Mouse (Mus musculus) lung, embryonic 14.5 days (tissue): ENCODE data around the gene Gpr137. TPM values are rescaled to one million over a fixed set of nuclear protein-coding genes. Genes with fewer than 3 reads are reported as not detected.
A peak's percentile ranks its signal among the peaks of the same experiment; 100 is the strongest.
"Not testable (repeated sequence)": the region's sequence is repeated elsewhere in the genome, so short reads cannot be mapped to it uniquely, and the experiment has no call there.

ENCODE experiments used
- ATAC-seq: fragments of 200-750 bp; cut with Nextera tagmentation; 2 replicates; pipeline ENCODE4 v1.8.0; 2017; ENCODE audit warnings: mild to moderate bottlenecking, moderate TSS enrichment, moderate library complexity; ENCODE audit not compliant: insufficient read depth
- DNase-seq: peaks from one replicate; pipeline ENCODE4 v3.0.0-alpha.2; 2015
- H3K27ac ChIP-seq: fragments of 300-500 bp; sonication (generic); 2 replicates; pipeline ENCODE4 v1.5.1; 2014; ENCODE audit warnings: low read depth, mild to moderate bottlenecking, moderate library complexity
- H3K27me3 ChIP-seq: fragments of 300-500 bp; sonication (generic); 2 replicates; pipeline ENCODE4 v1.6.1; 2014; ENCODE audit warnings: low read length, control low read depth; ENCODE audit not compliant: insufficient read depth
- H3K36me3 ChIP-seq: fragments of 300-500 bp; sonication (generic); 2 replicates; pipeline ENCODE4 v1.6.1; 2014; ENCODE audit warnings: control low read depth; ENCODE audit not compliant: insufficient read depth
- H3K4me1 ChIP-seq: fragments of 300-500 bp; sonication (generic); 2 replicates; pipeline ENCODE4 v1.6.1; 2014; ENCODE audit warnings: antibody characterized with exemption, control low read depth; ENCODE audit not compliant: insufficient read depth
- H3K4me2 ChIP-seq: fragments of 300-500 bp; sonication (generic); 2 replicates; pipeline ENCODE4 v1.6.1; 2014; ENCODE audit warnings: mild to moderate bottlenecking
- H3K4me3 ChIP-seq: fragments of 300-500 bp; sonication (generic); 2 replicates; pipeline ENCODE4 v1.5.1; 2014; ENCODE audit warnings: low read depth, low read length
- H3K9ac ChIP-seq: fragments of 300-500 bp; sonication (generic); 2 replicates; pipeline ENCODE4 v1.6.1; 2014
- H3K9me3 ChIP-seq: fragments of 300-500 bp; sonication (generic); 2 replicates; pipeline ENCODE4 v1.6.1; 2016; ENCODE audit warnings: low read depth, low read length, control low read depth
- CTCF ChIP-seq: IDR thresholded peaks from 2 replicates; pipeline ENCODE4 v1.5.1; 2016; ENCODE audit warnings: antibody characterized with exemption, low read depth
- WGBS: fragments of 180-500 bp; shearing (Covaris S2); extraction: QIAGEN DNeasy Blood & Tissue Kit; methylation state at CpG from one replicate; pipeline ENCODE4 v1.1.7; 2014; 5-methylcytosine and 5-hydroxymethylcytosine counted together
- polyA plus RNA-seq: library from polyadenylated mRNA; unstranded; fragments of >200 nt; fragmentation: Nextera tagmentation; extraction: Ambion mirVana; gene quantifications from 2 replicates; pipeline ENCODE4 v1.2.1, GENCODE M21; 2014

Gpr137 gene
- polyA plus RNA-seq, result 21.8 and 23.5 TPM in 2 replicates

DNA sequence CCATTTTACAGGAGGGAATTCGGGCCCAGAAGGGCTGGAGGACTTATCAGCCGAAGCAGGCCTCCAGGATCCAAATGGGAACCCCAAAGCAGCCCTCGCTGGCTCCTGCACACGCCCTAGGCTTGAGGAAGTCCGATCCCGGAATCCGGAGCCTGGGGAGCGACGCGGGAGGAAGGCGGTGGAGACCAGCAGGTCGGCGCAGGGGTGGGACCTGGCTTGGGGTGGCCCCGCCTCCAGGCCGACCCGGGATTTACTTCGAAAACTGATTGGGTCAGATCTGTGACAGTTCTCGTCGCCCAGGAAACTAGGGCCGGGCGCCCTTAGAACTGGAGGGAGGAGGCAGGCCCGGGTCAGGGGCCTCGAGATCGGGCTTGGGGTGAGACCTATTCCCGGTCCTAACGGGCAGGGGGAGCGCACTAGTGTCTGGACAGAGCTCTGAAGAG, at the start of gene Gpr137:
Gene Gpr137, minus strand, starts transcription at position 232 of the 443 bp plus-strand sequence.
- ATAC-seq (peak; percentile 92), DNase-seq (peak; percentile 96)
- peak within 1 kb of the TSS; percentile 97 for H3K27ac ChIP-seq
- H3K27me3 ChIP-seq, result no peaks in the 10 kb centered on the region
- H3K36me3 ChIP-seq, result 0 out of 2 replicates have a peak, but pooled peaks cover 4% of the 10 kb centered on the region
- peak within 1 kb of the TSS; percentile 98 for H3K4me2 ChIP-seq
- H3K9me3 ChIP-seq, result no peaks in the 10 kb centered on the region
- under 1% methylated on average over 27 of the region's 27 CpGs for WGBS
- peak within 1 kb of the TSS; percentile 72 for H3K9ac ChIP-seq
- H3K4me1 ChIP-seq, result peaks cover 9% of the 10 kb centered on the region
- no peak for TF ChIP-seq CTCF
- H3K4me3 ChIP-seq, result peak within 1 kb of the TSS; percentile 80

DNA sequence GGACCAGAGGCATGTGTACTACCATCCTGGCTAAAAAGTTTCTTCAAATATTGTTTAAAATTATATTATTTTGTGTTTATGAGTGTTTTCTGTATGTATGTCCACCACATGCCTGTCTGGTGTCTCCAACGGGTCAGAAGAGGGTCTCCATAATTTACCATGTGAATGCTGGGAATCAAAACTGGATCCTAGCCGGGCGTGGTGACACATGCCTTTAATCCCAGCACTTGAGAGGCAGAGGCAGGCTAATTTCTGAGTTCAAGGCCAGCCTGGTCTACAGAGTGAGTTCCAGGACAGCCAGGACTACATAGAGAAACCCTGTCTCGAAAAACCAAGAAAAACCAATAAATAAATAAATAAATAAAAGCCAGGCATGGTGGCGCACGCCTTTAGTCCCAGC, 48.9 kb upstream of the Gpr137 start:
- not testable (repeated sequence) for H3K4me2 ChIP-seq
- 90% methylated on average over 6 of the region's 6 CpGs for WGBS

GRCm38 (mm10) chr19:6990712-6991111, 48.4 kb upstream of the Gpr137 start:
- 0 out of 2 replicates have a peak, but pooled peaks cover 2% of the 10 kb centered on the region for H3K36me3 ChIP-seq
- H3K4me1 ChIP-seq, result peaks cover 12% of the 10 kb centered on the region
- H3K4me3 ChIP-seq, result no peak overlapping the region
- no peak for TF ChIP-seq CTCF
- no peak overlapping the region; the same call in 1 of the 2 replicates for H3K9ac ChIP-seq
- 87% methylated on average over 6 of the region's 6 CpGs for WGBS
- 0 out of 2 replicates have a peak, but pooled peaks cover 2% of the 10 kb centered on the region for H3K27me3 ChIP-seq
- H3K4me2 ChIP-seq, result no peak overlapping the region
- DNase-seq, result no peak
- no peaks in the 10 kb centered on the region for H3K9me3 ChIP-seq
- H3K27ac ChIP-seq, result no peak overlapping the region
- no peak for ATAC-seq

More for the DNA sequence above, 48.9 kb upstream of the Gpr137 start:
- H3K9ac ChIP-seq, H3K27me3 ChIP-seq, H3K36me3 ChIP-seq, H3K4me3 ChIP-seq, H3K27ac ChIP-seq, DNase-seq, H3K9me3 ChIP-seq, ATAC-seq: not testable (repeated sequence)
- peaks cover 12% of the 10 kb centered on the region for H3K4me1 ChIP-seq

DNA sequence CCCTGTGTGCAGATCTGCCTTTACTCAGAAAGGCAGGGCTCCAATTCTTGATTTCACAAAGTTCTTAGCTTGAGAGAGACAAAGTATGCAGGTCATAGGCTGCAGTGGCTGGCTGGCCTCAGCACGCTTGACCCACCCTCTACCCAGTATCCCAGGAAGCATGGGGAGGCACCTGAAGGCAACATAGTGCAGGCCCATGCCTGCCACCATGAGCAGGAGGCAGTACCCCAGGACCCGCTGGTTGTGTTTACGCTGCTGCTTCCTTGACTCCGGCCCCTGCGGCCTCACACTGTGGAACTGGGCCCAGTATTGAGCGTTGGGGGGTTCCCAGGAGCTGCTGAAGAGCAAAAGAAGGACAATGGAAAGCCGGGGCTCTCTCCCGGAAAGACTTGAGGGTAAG, 47.0 kb upstream of the Gpr137 start:
- H3K4me1 ChIP-seq, result peaks cover 5% of the 10 kb centered on the region
- H3K27ac ChIP-seq, result no peak overlapping the region
- peaks cover 14% of the 10 kb centered on the region for H3K36me3 ChIP-seq
- no peak for TF ChIP-seq CTCF
- no peak overlapping the region for H3K4me2 ChIP-seq
- H3K9ac ChIP-seq, result no peak overlapping the region
- no peaks in the 10 kb centered on the region for H3K9me3 ChIP-seq
- ATAC-seq, result no peak
- no peak for DNase-seq
- H3K4me3 ChIP-seq, result no peak overlapping the region
- 0 out of 2 replicates have a peak, but pooled peaks cover 2% of the 10 kb centered on the region for H3K27me3 ChIP-seq
- WGBS, result 79% methylated on average over 8 of the region's 8 CpGs

DNA sequence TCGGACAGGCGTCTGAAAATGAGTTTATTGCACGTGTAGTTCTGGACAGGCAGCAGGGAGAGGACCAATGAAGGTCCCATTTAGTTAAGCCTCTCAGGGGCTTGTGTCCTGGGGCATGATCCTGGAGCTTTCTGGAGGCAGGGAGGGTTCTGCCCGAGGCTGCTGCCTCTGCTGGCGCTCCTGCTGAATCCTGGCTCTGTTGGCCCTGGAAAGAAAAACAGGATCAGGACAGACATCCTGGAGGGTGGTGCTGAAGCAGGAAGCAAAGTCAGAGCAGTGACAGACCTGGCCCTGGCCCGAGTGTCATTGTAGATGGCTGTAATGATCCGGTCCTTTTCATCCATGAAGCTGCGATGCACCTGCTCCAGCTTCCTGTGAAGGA, 45.6 kb upstream of the Gpr137 start:
- H3K4me2 ChIP-seq, result peak overlapping the region; percentile 82
- H3K4me3 ChIP-seq, result peak overlapping the region; percentile 85
- ATAC-seq (no peak), DNase-seq (no peak)
- 6% methylated on average over 8 of the region's 8 CpGs for WGBS
- no peak for TF ChIP-seq CTCF
- H3K4me1 ChIP-seq, result peaks cover 2% of the 10 kb centered on the region
- peaks cover 24% of the 10 kb centered on the region for H3K36me3 ChIP-seq
- H3K27ac ChIP-seq, result peak overlapping the region; percentile 83
- H3K27me3 ChIP-seq, result 0 out of 2 replicates have a peak, but pooled peaks cover 2% of the 10 kb centered on the region
- H3K9me3 ChIP-seq, result no peaks in the 10 kb centered on the region
- peak overlapping the region; percentile 83 for H3K9ac ChIP-seq

GRCm38 (mm10) chr19:6987061-6987903, 45.0 kb upstream of the Gpr137 start, which contains the start of gene Vegfb:
TSS of gene Vegfb (minus strand) at chr19:6987651.
- ATAC-seq (peak; percentile 57), DNase-seq (peak; percentile 71)
- H3K27ac ChIP-seq, result peak within 1 kb of the TSS; percentile 83
- peak within 1 kb of the TSS; percentile 83 for H3K9ac ChIP-seq
- no peak for TF ChIP-seq CTCF
- peak within 1 kb of the TSS; percentile 85 for H3K4me3 ChIP-seq
- under 1% methylated on average over 72 of the region's 85 CpGs for WGBS
- no peaks in the 10 kb centered on the region; the same call in 1 of the 2 replicates for H3K4me1 ChIP-seq
- H3K4me2 ChIP-seq, result peak within 1 kb of the TSS; percentile 82
- H3K9me3 ChIP-seq, result no peaks in the 10 kb centered on the region
- peaks cover 27% of the 10 kb centered on the region for H3K36me3 ChIP-seq
- H3K27me3 ChIP-seq, result 0 out of 2 replicates have a peak, but pooled peaks cover 2% of the 10 kb centered on the region

GRCm38 (mm10) chr19:6985951-6986708, 43.9 kb upstream of the Gpr137 start:
- H3K9me3 ChIP-seq, result no peaks in the 10 kb centered on the region
- TF ChIP-seq CTCF, result no peak
- DNase-seq (no peak), ATAC-seq (no peak)
- peaks cover under 1% of the 10 kb centered on the region for H3K4me1 ChIP-seq
- H3K4me2 ChIP-seq, result peak overlapping the region; percentile 82
- peak overlapping the region; percentile 83 for H3K9ac ChIP-seq
- H3K36me3 ChIP-seq, result peaks cover 33% of the 10 kb centered on the region
- no peaks in the 10 kb centered on the region for H3K27me3 ChIP-seq
- H3K4me3 ChIP-seq, result peak overlapping the region; percentile 85
- H3K27ac ChIP-seq, result no peak overlapping the region; the same call in 1 of the 2 replicates
- 75% methylated on average over 10 of the region's 10 CpGs for WGBS
